Mouse (Mus musculus) urinary bladder, adult 2 months (tissue): ENCODE measurements around the gene Gm21860. TPM values are rescaled to one million over a fixed set of nuclear protein-coding genes. Genes with fewer than 3 reads are reported as not detected.

Source experiments
- polyA plus RNA-seq: library from polyadenylated mRNA; depleted of rRNA; stranded (reverse); fragments of >200 nt; gene quantifications from 2 replicates; pipeline ENCODE4 v1.2.3, GENCODE M21; 2012; rRNA removed

Gm21860 gene
- polyA plus RNA-seq, 1 experiment = not detected

Other genes with a start within 250 kb of the Gm21860 start
- not detected in 2 replicates for gene Gm47283, start 29.9 kb upstream of the Gm21860 start, polyA plus RNA-seq
- not detected in 2 replicates for gene Gm21748, start 84.4 kb upstream of the Gm21860 start, polyA plus RNA-seq